Mouse (Mus musculus) embryonic facial prominence, embryonic 15.5 days (tissue): ENCODE measurements at regions not wholly inside any gene's neighbourhood (a gene's known extent, or its start where the extent isn't known, plus 50 kb on each side); places are given as distances from the start of the nearest gene placed in this dataset.

Experiments
- ATAC-seq: fragments of 200-750 bp; cut with Nextera tagmentation; 2 replicates; pipeline ENCODE4 v1.8.0; 2017; ENCODE audit warnings: low read depth, moderate TSS enrichment; ENCODE audit not compliant: insufficient number of reproducible peaks, low FRiP score, low TSS enrichment
- H3K27ac ChIP-seq: fragments of 300-500 bp; sonication (generic); replicated peaks from 2 replicates; pipeline ENCODE4 v1.5.1; 2015; ENCODE audit warnings: mild to moderate bottlenecking, inconsistent platforms
- H3K27me3 ChIP-seq: fragments of 300-500 bp; sonication (generic); 2 replicates; pipeline ENCODE4 v1.6.1; 2015; ENCODE audit warnings: inconsistent platforms
- H3K36me3 ChIP-seq: fragments of 300-500 bp; sonication (generic); 2 replicates; pipeline ENCODE4 v1.6.1; 2015; ENCODE audit warnings: mild to moderate bottlenecking, inconsistent platforms
- H3K4me1 ChIP-seq: fragments of 300-500 bp; sonication (generic); 2 replicates; pipeline ENCODE4 v1.6.1; 2015; ENCODE audit warnings: inconsistent platforms
- H3K4me2 ChIP-seq: fragments of 300-500 bp; sonication (generic); replicated peaks from 2 replicates; pipeline ENCODE4 v1.6.1; 2015; ENCODE audit warnings: mild to moderate bottlenecking, inconsistent platforms
- H3K4me3 ChIP-seq: fragments of 300-500 bp; sonication (generic); replicated peaks from 2 replicates; pipeline ENCODE4 v1.5.1; 2015; ENCODE audit warnings: mild to moderate bottlenecking, inconsistent platforms
- H3K9ac ChIP-seq: fragments of 300-500 bp; sonication (generic); 2 replicates; pipeline ENCODE4 v1.6.1; 2015; ENCODE audit warnings: inconsistent platforms
- H3K9me3 ChIP-seq: fragments of 300-500 bp; sonication (generic); replicated peaks from 2 replicates; pipeline ENCODE4 v1.6.1; 2016; ENCODE audit warnings: inconsistent platforms
- WGBS: fragments of 180-500 bp; shearing (Covaris S2); methylation state at CpG from one replicate; pipeline ENCODE4 v1.1.7; 2015; 5-methylcytosine and 5-hydroxymethylcytosine counted together

- Histone ChIP-seq H3K27ac (no peak overlapping the region), H3K4me2 (no peak overlapping the region), H3K9ac (no peak overlapping the region), H3K36me3 (no peaks in the 10 kb centered on the region), H3K27me3 (no peaks in the 10 kb centered on the region), H3K4me1 (no peaks in the 10 kb centered on the region), H3K9me3 (no peaks in the 10 kb centered on the region), H3K4me3 (no peak overlapping the region)
- 41% methylated on average over 4 of the region's 4 CpGs for whole genome bisulfite sequencing
- no peak for ATAC-seq
Measured at GRCm38 (mm10) chr1:19973364-19973763, 644.5 kb downstream of the Pkhd1 start.

GRCm38 (mm10) chr1:19973981-19974380 lies 643.9 kb downstream of the Pkhd1 start:
- Histone ChIP-seq H3K36me3 (no peaks in the 10 kb centered on the region), H3K4me1 (no peaks in the 10 kb centered on the region), H3K4me3 (no peak overlapping the region), H3K27me3 (no peaks in the 10 kb centered on the region), H3K4me2 (no peak overlapping the region), H3K27ac (no peak overlapping the region), H3K9ac (no peak overlapping the region), H3K9me3 (no peaks in the 10 kb centered on the region)
- 55% methylated on average over 2 of the region's 2 CpGs for WGBS
- no peak for ATAC-seq

DNA sequence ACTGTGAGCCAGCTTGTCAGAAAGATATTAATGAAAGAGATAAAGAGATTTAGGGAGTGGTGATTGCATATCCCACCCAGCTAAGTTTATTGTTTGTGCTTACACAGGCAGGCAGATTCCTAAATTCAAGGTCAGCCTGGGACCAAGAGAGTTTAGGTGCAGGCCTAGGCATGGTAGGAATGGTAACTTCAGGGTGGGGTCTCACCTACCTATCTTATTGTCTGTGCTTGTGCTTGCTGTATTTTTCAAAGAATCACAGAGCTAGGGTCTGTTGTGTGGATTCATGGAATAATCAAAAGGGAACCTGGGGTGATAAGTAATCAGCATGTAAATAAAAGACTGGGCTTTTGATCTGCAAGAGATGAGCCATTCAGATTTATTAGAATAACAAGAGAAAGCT lies 642.4 kb downstream of the Pkhd1 start:
- ATAC-seq = no peak
- Histone ChIP-seq H3K27me3 (no peaks in the 10 kb centered on the region), H3K9ac (no peak overlapping the region)

GRCm38 (mm10) chr1:19981189-19981588 lies 636.7 kb downstream of the Pkhd1 start:
- Histone ChIP-seq H3K4me3 (no peak overlapping the region), H3K9me3 (no peaks in the 10 kb centered on the region), H3K9ac (no peak overlapping the region), H3K27ac (no peak overlapping the region), H3K27me3 (no peaks in the 10 kb centered on the region), H3K4me1 (no peaks in the 10 kb centered on the region), H3K4me2 (no peak overlapping the region), H3K36me3 (no peaks in the 10 kb centered on the region)
- no peak for ATAC-seq
- WGBS = 40% methylated on average over 1 of the region's 1 CpGs

More for the DNA sequence above, 642.4 kb downstream of the Pkhd1 start:
- Histone ChIP-seq H3K36me3 (no peaks in the 10 kb centered on the region), H3K9me3 (no peaks in the 10 kb centered on the region), H3K4me3 (no peak overlapping the region), H3K4me1 (no peaks in the 10 kb centered on the region), H3K4me2 (no peak overlapping the region), H3K27ac (no peak overlapping the region)

GRCm38 (mm10) chr1:19982791-19983190 lies 635.1 kb downstream of the Pkhd1 start:
- Histone ChIP-seq H3K4me3 (no peak overlapping the region), H3K36me3 (no peaks in the 10 kb centered on the region), H3K4me2 (no peak overlapping the region), H3K27ac (no peak overlapping the region), H3K27me3 (no peaks in the 10 kb centered on the region), H3K9ac (no peak overlapping the region), H3K9me3 (no peaks in the 10 kb centered on the region), H3K4me1 (no peaks in the 10 kb centered on the region)
- no peak for ATAC-seq
- WGBS = 36% methylated on average over 3 of the region's 3 CpGs

- no peak for ATAC-seq
- Histone ChIP-seq H3K4me3 (no peak overlapping the region), H3K36me3 (no peaks in the 10 kb centered on the region), H3K27me3 (no peaks in the 10 kb centered on the region), H3K4me1 (no peaks in the 10 kb centered on the region), H3K9me3 (no peaks in the 10 kb centered on the region), H3K27ac (no peak overlapping the region), H3K9ac (no peak overlapping the region), H3K4me2 (no peak overlapping the region)
- 41% methylated on average over 2 of the region's 2 CpGs for WGBS
Measured at GRCm38 (mm10) chr1:19983504-19983903, 634.4 kb downstream of the Pkhd1 start.

DNA sequence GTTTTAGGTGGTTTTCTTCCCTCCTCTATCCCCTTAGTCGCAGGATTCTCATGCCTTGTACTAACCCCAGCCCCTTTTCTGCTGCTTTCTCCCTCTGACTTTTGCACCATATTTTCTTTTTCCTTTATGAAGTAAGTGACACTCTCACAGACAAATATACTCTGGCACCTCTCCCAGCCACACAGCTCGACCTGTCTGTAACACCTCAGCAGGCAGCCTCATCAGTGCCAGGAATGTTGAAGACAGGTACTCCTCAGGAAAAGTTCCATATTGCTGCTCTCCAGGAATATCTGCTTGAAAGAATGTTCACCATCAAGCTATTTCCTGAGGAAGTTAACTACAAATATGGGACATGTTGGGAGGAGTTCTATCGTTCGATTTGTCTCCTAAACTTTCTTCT lies 627.9 kb downstream of the Pkhd1 start:
- no peaks in the 10 kb centered on the region for H3K4me1 ChIP-seq
- H3K27me3 ChIP-seq = no peaks in the 10 kb centered on the region
- no peak overlapping the region for H3K9ac ChIP-seq
- H3K4me2 ChIP-seq = no peak overlapping the region
- no peak for ATAC-seq
- WGBS = 81% methylated on average over 4 of the region's 4 CpGs
- no peak overlapping the region for H3K4me3 ChIP-seq
- H3K9me3 ChIP-seq = no peaks in the 10 kb centered on the region
- H3K27ac ChIP-seq = no peak overlapping the region
- H3K36me3 ChIP-seq = no peaks in the 10 kb centered on the region
